Mouse (Mus musculus): ENCODE data around the gene Mars2. TPM values are rescaled to one million over a fixed set of nuclear protein-coding genes. Genes with fewer than 3 reads are reported as not detected.

Mars2 gene
- polyA plus RNA-seq, 1 experiment from 2014 or later: 3.6 TPM

DNA sequence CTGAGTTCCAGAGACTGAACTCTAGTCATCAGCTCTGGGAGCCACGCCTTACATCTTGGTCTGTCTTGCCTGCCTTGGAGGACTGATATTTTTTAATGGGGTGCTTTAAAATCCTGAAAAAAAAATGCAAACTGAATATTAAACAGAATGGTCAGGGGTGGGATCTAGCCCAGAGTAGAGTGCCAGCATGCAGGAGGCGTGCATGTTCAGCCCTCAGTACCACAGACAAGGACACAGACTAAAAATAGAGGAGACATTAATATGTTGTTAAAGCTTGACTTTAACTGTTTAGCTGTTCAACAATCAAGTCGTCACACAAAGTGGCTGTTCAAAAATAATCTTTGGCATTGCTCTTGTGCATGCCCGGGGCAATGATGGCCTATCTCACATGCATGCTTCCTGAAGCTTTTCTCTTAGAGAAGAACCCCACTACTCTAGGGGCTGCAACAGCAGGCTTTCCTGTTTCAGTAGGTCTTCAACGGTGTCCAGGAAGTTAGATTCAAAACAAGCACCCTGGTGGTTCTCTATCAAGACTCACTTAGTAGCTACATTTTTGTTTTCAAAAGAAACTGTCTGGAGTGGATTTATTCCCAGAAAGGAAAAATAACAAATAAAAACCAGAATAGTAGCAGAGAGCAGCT lies 28.4 kb upstream of the Mars2 start:
- H3K27me3 ChIP-seq (replicated peaks): no peaks in the 10 kb centered on the region
- WGBS: 76% methylated on average over 5 of the region's 5 CpGs
- no peak for ATAC-seq (ENCODE audit: insufficient read depth, low FRiP score, low read depth)
- H3K4me2 ChIP-seq: no peak overlapping the region
- no peaks in the 10 kb centered on the region for H3K4me1 ChIP-seq
- H3K27ac ChIP-seq: no peak overlapping the region
- no peaks in the 10 kb centered on the region for H3K9me3 ChIP-seq
- no peaks in the 10 kb centered on the region for H3K36me3 ChIP-seq
- H3K4me3 ChIP-seq (replicated peaks): no peak overlapping the region
- H3K9ac ChIP-seq: no peak overlapping the region

DNA sequence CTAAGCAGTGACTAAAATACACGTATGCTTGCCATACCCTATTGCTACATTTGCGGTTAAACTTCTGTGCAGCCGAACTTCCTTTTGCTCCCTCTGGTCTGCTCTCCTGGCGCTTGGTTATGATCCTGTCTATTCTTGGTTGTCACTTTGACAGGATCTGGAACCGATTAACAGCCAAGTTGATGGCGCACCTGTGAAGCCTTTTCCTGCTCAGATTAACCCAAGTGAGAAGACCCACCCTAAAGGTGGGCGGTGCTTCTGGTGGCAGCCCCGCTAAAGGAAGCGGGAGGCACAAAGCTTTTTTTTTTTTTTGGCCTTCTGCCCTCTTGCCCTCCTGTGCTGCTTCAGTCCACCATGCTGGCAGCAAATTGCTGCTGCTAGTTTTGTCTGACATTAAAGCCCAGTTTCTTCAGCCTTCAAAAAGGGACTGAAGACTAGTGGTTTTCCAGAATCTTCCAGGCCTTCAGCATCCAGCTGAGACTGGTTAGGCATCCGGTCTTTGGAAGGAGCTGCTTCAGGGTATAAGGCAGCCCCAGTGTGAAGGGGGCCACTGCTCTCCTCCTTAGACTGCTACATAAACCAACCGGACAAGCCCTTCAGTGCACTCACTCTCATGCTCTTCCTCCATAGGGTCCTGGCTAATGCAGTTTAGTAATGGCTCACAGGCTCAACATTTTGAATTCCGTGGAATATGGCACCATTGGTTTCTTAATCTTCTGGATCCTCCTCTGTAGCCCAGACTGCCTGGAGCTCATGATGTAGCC lies 26.6 kb upstream of the Mars2 start:
- no peaks in the 10 kb centered on the region for H3K9me3 ChIP-seq
- 45% methylated on average over 12 of the region's 12 CpGs for WGBS
- ATAC-seq (ENCODE audit: insufficient read depth, low FRiP score, low read depth): no peak

DNA sequence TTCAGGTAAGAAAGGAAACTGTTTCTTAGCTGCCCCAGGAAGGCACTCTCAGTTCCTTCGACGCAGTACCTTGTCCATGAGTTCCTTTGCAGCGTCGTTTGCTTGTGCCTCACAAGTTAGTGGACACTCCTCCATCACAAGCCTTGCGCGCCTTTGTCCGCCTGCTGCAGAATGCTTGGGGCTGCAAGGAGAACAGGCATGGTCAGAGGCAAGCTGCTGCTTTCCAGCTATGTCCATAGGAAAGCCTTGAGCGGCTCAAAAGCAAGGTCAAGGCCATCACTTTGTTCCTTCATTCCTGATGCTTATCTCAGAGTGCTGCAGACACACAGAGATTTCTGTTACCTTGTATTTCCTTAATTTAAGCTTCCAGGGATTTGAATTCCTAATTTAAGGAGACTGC lies 25.9 kb upstream of the Mars2 start:
- Histone ChIP-seq H3K9me3 (no peaks in the 10 kb centered on the region), H3K4me3 (replicated peaks) (no peak overlapping the region)

More for the DNA sequence above, 26.6 kb upstream of the Mars2 start:
- Histone ChIP-seq H3K4me3 (replicated peaks) (no peak overlapping the region), H3K27me3 (replicated peaks) (no peaks in the 10 kb centered on the region), H3K27ac (no peak overlapping the region), H3K36me3 (no peaks in the 10 kb centered on the region), H3K4me1 (no peaks in the 10 kb centered on the region), H3K9ac (no peak overlapping the region), H3K4me2 (no peak overlapping the region)

DNA sequence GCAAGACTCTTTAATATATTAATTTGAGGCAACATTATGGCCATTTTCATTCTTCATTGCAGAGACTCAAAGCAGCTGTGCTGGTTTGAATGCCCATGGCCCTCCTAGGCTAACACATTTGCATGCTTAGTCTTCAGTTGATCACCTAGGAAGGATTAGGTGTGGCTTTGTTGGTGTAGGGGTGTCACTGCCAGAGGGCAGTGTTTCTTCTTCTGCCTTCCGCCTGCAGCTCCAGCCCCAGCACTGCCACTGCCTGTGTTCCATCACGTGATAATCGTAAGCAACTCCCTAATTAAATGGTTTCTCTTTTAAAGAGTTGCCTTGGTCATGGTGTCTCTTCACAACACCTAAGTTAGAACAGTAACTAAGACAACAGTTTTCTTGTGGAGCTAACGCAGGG lies 24.2 kb upstream of the Mars2 start:
- no peak overlapping the region for H3K4me2 ChIP-seq
- H3K36me3 ChIP-seq: no peaks in the 10 kb centered on the region
- H3K27me3 ChIP-seq (replicated peaks): no peaks in the 10 kb centered on the region
- WGBS: 82% methylated on average over 4 of the region's 4 CpGs
- H3K4me3 ChIP-seq (replicated peaks): no peak overlapping the region
- H3K4me1 ChIP-seq: no peaks in the 10 kb centered on the region
- no peaks in the 10 kb centered on the region for H3K9me3 ChIP-seq
- ATAC-seq (ENCODE audit: insufficient read depth, low FRiP score, low read depth): no peak
- no peak overlapping the region for H3K9ac ChIP-seq
- H3K27ac ChIP-seq: no peak overlapping the region

More for the DNA sequence above, 25.9 kb upstream of the Mars2 start:
- H3K27me3 ChIP-seq (replicated peaks): no peaks in the 10 kb centered on the region
- no peak overlapping the region for H3K9ac ChIP-seq
- H3K36me3 ChIP-seq: no peaks in the 10 kb centered on the region
- WGBS: 77% methylated on average over 8 of the region's 8 CpGs
- H3K4me1 ChIP-seq: no peaks in the 10 kb centered on the region
- no peak overlapping the region for H3K27ac ChIP-seq
- H3K4me2 ChIP-seq: no peak overlapping the region
- no peak for ATAC-seq (ENCODE audit: insufficient read depth, low FRiP score, low read depth)

DNA sequence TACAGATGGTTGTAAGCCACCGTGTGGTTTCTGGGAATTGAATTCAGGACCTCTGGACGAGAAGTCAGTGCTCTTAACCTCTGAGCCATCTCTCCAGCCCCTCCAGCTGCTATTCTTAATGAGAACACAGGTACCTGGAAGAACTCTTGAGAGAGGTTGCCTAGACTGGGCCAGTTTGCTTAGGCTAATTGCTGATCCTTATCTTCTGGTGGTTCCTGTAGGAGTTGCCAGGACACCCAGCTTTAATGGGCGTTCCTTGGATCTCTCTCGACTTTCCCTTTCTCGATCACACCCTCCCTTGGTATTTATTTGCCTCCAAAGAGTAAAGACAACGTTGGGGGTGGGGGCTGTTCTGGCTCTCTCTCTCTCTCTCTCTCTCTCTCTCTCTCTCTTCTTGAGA lies 23.5 kb upstream of the Mars2 start:
- Histone ChIP-seq H3K36me3 (no peaks in the 10 kb centered on the region), H3K27me3 (replicated peaks) (no peaks in the 10 kb centered on the region), H3K27ac (no peak overlapping the region), H3K4me3 (replicated peaks) (no peak overlapping the region), H3K9ac (no peak overlapping the region), H3K9me3 (no peaks in the 10 kb centered on the region), H3K4me1 (no peaks in the 10 kb centered on the region), H3K4me2 (no peak overlapping the region)
- ATAC-seq (ENCODE audit: insufficient read depth, low FRiP score, low read depth): no peak
- 40% methylated on average over 6 of the region's 6 CpGs for WGBS

DNA sequence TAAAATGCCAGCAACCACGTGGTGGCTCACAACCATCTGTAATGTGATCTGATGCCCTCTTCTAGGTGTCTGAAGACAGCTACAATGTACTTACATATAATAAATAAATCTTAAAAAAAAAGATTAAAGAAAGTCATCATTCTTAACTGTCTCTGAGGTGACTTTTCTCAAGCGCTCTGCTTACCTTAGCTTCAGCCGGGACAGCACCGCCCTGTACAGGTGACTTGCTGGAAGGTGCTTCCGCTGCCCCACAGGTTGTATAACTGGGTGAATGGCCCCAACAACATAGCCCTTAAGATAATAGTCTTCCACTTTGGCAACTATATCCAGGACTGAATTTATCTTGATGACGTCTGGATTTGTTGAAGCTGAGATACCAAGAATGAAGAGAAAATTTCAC lies 23.0 kb upstream of the Mars2 start:
- no peaks in the 10 kb centered on the region for H3K9me3 ChIP-seq
- WGBS: 81% methylated on average over 6 of the region's 6 CpGs
- H3K27me3 ChIP-seq (replicated peaks): no peaks in the 10 kb centered on the region
- H3K27ac ChIP-seq: no peak overlapping the region
- H3K4me2 ChIP-seq: no peak overlapping the region
- no peak for ATAC-seq (ENCODE audit: insufficient read depth, low FRiP score, low read depth)
- H3K9ac ChIP-seq: no peak overlapping the region
- H3K36me3 ChIP-seq: no peaks in the 10 kb centered on the region
- H3K4me1 ChIP-seq: no peaks in the 10 kb centered on the region
- H3K4me3 ChIP-seq (replicated peaks): no peak overlapping the region

DNA sequence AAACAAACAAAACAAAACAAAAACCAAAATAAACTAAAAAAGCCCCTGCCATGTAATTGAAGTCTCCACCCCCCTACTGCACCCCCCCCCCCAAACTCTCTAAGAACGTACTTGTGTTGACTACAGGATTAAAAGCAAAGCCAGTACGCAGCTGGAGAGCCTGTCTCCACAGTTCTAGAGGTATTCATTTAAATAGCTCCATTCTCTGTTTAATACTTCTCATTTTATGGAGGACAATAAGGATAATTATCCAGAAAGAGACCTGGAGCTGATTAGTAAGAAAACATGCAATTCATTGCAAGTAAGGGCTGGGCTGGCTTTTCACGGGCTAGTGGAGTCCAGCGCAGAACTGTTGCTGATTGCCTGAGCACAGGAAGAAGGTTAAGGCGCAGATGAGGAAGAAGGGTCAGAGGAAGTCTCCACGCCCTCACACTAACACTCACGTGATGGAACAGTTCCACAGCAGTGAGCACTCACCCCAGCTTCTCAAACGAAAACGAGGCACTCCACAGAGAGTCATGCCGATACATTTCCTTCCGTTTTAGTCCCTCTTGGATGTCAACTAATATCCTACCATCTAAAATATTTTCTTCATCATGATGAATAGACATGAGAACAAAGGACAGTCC lies 21.7 kb upstream of the Mars2 start:
- H3K4me2 ChIP-seq: no peak overlapping the region
- no peaks in the 10 kb centered on the region for H3K27me3 ChIP-seq (replicated peaks)
- WGBS: 67% methylated on average over 11 of the region's 11 CpGs
- no peak for ATAC-seq (ENCODE audit: insufficient read depth, low FRiP score, low read depth)
- no peak overlapping the region for H3K27ac ChIP-seq
- no peaks in the 10 kb centered on the region for H3K4me1 ChIP-seq
- no peaks in the 10 kb centered on the region for H3K36me3 ChIP-seq
- no peak overlapping the region for H3K4me3 ChIP-seq (replicated peaks)
- H3K9ac ChIP-seq: no peak overlapping the region
- no peaks in the 10 kb centered on the region for H3K9me3 ChIP-seq

DNA sequence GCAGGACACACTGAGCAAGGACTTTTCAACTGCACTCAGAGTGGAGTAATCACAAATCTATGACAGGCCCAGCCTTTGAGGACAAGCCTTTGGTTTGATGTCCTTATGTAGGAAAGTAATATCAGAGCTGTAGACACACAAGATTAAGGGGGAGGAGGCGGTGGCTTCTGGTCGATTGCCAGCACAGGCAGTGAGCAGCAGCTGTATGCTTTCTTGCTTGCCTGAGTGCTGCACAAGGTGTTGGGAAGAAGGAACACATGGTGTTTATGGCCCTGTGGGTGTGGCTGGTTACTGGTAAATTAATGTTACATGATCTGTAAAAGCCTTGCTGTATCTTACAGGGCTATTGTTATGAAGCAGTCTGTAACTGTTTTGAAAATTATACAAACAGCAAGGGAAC lies 19.8 kb upstream of the Mars2 start:
- H3K4me1 ChIP-seq: no peaks in the 10 kb centered on the region
- no peak overlapping the region for H3K4me3 ChIP-seq (replicated peaks)
- no peaks in the 10 kb centered on the region for H3K27me3 ChIP-seq (replicated peaks)
- H3K9ac ChIP-seq: no peak overlapping the region
- WGBS: 34% methylated on average over 2 of the region's 2 CpGs
- H3K9me3 ChIP-seq: no peaks in the 10 kb centered on the region
- ATAC-seq (ENCODE audit: insufficient read depth, low FRiP score, low read depth): no peak
- no peak overlapping the region for H3K27ac ChIP-seq
- no peaks in the 10 kb centered on the region for H3K36me3 ChIP-seq
- H3K4me2 ChIP-seq: no peak overlapping the region

DNA sequence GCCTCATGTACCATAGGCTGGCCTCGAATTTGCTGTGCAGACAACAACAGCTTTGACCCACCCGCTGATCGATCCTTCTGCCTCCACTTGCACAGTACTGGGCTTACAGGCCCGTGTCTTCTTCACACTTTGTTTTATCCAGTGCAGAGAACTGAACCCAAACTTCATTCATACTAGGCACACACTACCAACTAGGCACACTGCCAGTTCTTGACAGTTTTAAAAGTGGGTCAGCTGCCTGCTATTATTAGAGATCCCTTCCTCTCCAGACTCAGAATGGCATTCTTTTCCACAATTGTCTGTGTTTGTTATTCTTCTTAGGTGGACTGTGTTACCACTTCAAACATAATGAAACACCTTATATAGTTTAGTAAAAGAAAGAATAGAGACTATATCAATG lies 15.6 kb upstream of the Mars2 start:
- Histone ChIP-seq H3K27me3 (replicated peaks) (no peaks in the 10 kb centered on the region), H3K27ac (0 out of 2 replicates have a peak overlapping the region, but pooled peaks have one; percentile 2), H3K36me3 (no peaks in the 10 kb centered on the region), H3K4me3 (replicated peaks) (no peak overlapping the region), H3K9ac (no peak overlapping the region), H3K4me1 (no peaks in the 10 kb centered on the region), H3K9me3 (no peaks in the 10 kb centered on the region), H3K4me2 (no peak overlapping the region)
- 61% methylated on average over 4 of the region's 4 CpGs for WGBS
- ATAC-seq (ENCODE audit: insufficient read depth, low FRiP score, low read depth): no peak

DNA sequence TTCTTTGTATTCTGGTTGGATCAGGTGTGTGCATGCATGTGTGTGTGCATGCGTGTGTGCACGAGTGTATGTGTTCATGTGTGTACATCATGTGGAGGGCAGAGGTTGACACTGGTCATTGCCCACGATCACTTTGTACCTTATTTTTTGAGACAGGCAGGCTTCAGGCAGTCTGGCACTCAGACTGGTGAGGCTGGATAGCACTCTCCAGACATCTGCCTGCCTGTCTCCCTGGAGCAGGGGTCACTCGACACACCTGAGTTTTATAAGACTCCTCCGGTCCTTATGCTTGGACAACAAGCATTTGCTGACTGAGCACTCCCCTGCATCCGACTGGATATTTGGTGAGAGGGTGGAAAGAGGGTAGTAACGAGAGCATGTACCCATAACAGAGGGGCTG lies 14.0 kb upstream of the Mars2 start:
- Histone ChIP-seq H3K27ac (no peak overlapping the region), H3K4me2 (no peak overlapping the region), H3K9me3 (no peaks in the 10 kb centered on the region), H3K9ac (no peak overlapping the region), H3K36me3 (no peaks in the 10 kb centered on the region), H3K4me1 (no peaks in the 10 kb centered on the region), H3K27me3 (replicated peaks) (no peaks in the 10 kb centered on the region), H3K4me3 (replicated peaks) (no peak overlapping the region)
- 82% methylated on average over 7 of the region's 7 CpGs for WGBS
- ATAC-seq (ENCODE audit: insufficient read depth, low FRiP score, low read depth): no peak

DNA sequence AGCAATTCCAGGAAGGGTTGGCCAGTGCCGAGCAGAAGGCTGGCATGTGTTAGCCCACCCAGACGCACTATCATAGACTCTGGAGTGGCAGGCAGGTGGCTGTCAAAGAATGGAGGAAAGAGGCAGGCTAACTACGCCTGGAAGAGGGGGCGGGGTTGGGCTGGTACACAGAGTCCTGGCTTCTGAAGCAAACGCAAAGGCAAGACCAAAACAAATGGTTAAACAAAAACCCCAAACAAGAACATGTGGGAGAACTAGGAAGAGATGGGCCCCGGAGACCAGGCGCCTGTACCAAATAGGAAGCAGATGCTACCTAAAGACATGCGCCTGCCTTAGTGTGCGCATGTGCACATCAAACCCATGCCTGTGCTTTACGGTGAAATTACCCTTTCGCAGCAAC lies 12.9 kb upstream of the Mars2 start:
- no peak overlapping the region for H3K4me3 ChIP-seq (replicated peaks)
- WGBS: 72% methylated on average over 11 of the region's 11 CpGs
- H3K4me1 ChIP-seq: no peaks in the 10 kb centered on the region

DNA sequence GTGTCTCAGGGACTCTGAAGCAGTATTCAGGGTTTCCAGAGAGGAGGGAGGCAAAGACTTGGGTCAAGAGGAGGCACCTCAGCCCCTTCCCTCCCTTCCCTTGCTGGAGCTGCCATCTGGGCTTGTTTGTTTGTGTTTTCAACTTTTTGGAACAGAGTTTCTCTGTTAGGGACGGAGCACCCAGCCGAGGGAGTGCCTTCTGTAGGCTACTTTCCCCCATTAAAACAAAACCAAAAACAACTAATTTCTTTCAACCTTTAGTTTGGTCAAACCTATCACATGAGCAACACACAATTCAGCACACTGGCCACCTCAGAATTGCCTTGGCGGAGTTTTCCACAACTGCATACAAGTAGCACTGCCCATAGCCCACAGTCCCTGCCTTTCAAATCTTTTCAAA lies 11.6 kb upstream of the Mars2 start:
- WGBS: 44% methylated on average over 3 of the region's 3 CpGs
- Histone ChIP-seq H3K9ac (no peak overlapping the region), H3K27ac (no peak overlapping the region), H3K27me3 (replicated peaks) (no peaks in the 10 kb centered on the region), H3K4me3 (replicated peaks) (peak overlapping the region; percentile 34), H3K4me2 (peak overlapping the region; percentile 55), H3K4me1 (no peaks in the 10 kb centered on the region), H3K9me3 (no peaks in the 10 kb centered on the region), H3K36me3 (no peaks in the 10 kb centered on the region)
- no peak for ATAC-seq (ENCODE audit: insufficient read depth, low FRiP score, low read depth)

More for the DNA sequence above, 12.9 kb upstream of the Mars2 start:
- H3K9ac ChIP-seq: no peak overlapping the region
- peak overlapping the region; percentile 55 for H3K4me2 ChIP-seq
- H3K9me3 ChIP-seq: no peaks in the 10 kb centered on the region
- no peaks in the 10 kb centered on the region for H3K27me3 ChIP-seq (replicated peaks)
- no peak overlapping the region for H3K27ac ChIP-seq
- H3K36me3 ChIP-seq: no peaks in the 10 kb centered on the region
- ATAC-seq (ENCODE audit: insufficient read depth, low FRiP score, low read depth): peak; percentile 14; the same call in 1 of the 2 replicates
